In the genomic region with DNA sequence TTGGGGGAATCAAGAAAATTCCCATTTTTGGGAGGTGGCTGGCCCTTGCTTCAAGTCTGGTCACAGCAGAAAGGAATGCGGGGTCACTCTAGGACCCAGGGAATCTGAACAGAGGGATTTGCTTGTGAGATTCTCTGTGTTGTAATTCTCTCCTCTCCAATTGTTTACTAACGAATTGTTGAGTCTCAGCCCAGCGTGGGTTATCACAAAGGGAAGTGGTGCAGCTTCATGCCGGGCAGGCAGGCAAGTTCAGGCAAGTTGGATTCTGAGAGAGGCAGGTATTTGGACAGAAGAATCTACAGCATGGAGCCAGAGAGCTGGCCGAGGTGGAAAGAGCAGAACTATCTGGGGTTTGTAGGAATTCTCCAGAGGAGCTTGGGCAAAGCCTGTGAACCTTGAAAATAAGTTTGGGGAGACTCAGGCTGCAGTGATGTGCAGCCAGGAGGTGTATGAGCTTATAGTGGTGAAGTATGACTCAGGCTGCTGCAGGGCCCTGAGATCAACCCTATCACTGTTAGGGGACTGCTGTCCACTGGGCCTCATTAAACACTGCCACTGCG, we compare ENCODE assay signal across 18 mouse cellular contexts. TPM values are rescaled to one million over a fixed set of nuclear protein-coding genes. Genes with fewer than 3 reads are reported as not detected.
DNase-seq lines count a peak whose midpoint lies in the region; ATAC-seq and TF ChIP-seq lines count a peak whose summit lies in the region.
"Had no signal": no experiment of that assay in that cellular context is flagged by ENCODE, and none has a peak within 500 bp of the region (broad histone marks: within the 10 kb centered on the region; RNA-seq: fewer than 3 reads in every experiment).

No protein-coding gene starts in this region.

- ATAC-seq in midbrain, embryonic 15.5 days (replicated peaks), result no peak
- 0 out of 2 replicates have a peak, but pooled peaks have one; percentile 13 for ATAC-seq in stomach, postnatal 0 days (ENCODE audit: low FRiP score, low TSS enrichment)
- no peak for ATAC-seq in midbrain, postnatal 0 days (ENCODE audit: low FRiP score)
- ATAC-seq: forebrain, embryonic 15.5 days had no signal

- no peak overlapping the region for H3K4me2 ChIP-seq in midbrain, embryonic 15.5 days
- H3K4me2 ChIP-seq in stomach, postnatal 0 days (replicated peaks; ENCODE audit: low read depth), result no peak overlapping the region
- no peak overlapping the region for H3K4me2 ChIP-seq in midbrain, postnatal 0 days (ENCODE audit: low read depth, low read length, poor library complexity, severe bottlenecking)
- H3K4me2 ChIP-seq: forebrain, embryonic 15.5 days had no signal

- no peaks in the 10 kb centered on the region for H3K36me3 ChIP-seq in heart, embryonic 10.5 days
- H3K36me3 ChIP-seq in midbrain, embryonic 10.5 days, result no peaks in the 10 kb centered on the region
- H3K36me3 ChIP-seq in midbrain, embryonic 15.5 days (replicated peaks), result no peaks in the 10 kb centered on the region
- no peaks in the 10 kb centered on the region for H3K36me3 ChIP-seq in stomach, postnatal 0 days (ENCODE audit: control insufficient read depth, insufficient read depth, low read length)
- H3K36me3 ChIP-seq in midbrain, postnatal 0 days (ENCODE audit: insufficient read depth, low read length), result no peaks in the 10 kb centered on the region
- H3K36me3 ChIP-seq: forebrain, embryonic 15.5 days; hindbrain, embryonic 10.5 days had no signal

- no peaks in the 10 kb centered on the region for H3K27me3 ChIP-seq in heart, embryonic 10.5 days (ENCODE audit: insufficient read depth, poor library complexity, severe bottlenecking)
- H3K27me3 ChIP-seq in midbrain, embryonic 10.5 days (ENCODE audit: low read depth, poor library complexity, severe bottlenecking), result no peaks in the 10 kb centered on the region
- no peaks in the 10 kb centered on the region for H3K27me3 ChIP-seq in midbrain, embryonic 15.5 days (replicated peaks)
- H3K27me3 ChIP-seq in stomach, postnatal 0 days (ENCODE audit: control insufficient read depth, insufficient read depth, low read length), result no peaks in the 10 kb centered on the region
- no peaks in the 10 kb centered on the region for H3K27me3 ChIP-seq in midbrain, postnatal 0 days (ENCODE audit: insufficient read depth, low read length)
- H3K27me3 ChIP-seq: forebrain, embryonic 15.5 days had no signal

- WGBS in heart, embryonic 10.5 days, result 52% methylated on average over 6 of the region's 6 CpGs
- WGBS in midbrain, embryonic 10.5 days, result 46% methylated on average over 6 of the region's 6 CpGs
- 44% methylated on average over 6 of the region's 6 CpGs for WGBS in midbrain, embryonic 15.5 days
- WGBS in stomach, postnatal 0 days, result 39% methylated on average over 6 of the region's 6 CpGs
- 41% methylated on average over 6 of the region's 6 CpGs for WGBS in midbrain, postnatal 0 days

- no peaks in the 10 kb centered on the region for H3K9me3 ChIP-seq in heart, embryonic 10.5 days
- no peaks in the 10 kb centered on the region for H3K9me3 ChIP-seq in midbrain, embryonic 10.5 days (replicated peaks)
- no peaks in the 10 kb centered on the region for H3K9me3 ChIP-seq in midbrain, embryonic 15.5 days
- H3K9me3 ChIP-seq in stomach, postnatal 0 days (ENCODE audit: control insufficient read depth, low read length), result no peaks in the 10 kb centered on the region
- H3K9me3 ChIP-seq in midbrain, postnatal 0 days (ENCODE audit: low read length), result no peaks in the 10 kb centered on the region
- H3K9me3 ChIP-seq: forebrain, embryonic 15.5 days; hindbrain, embryonic 10.5 days had no signal

- 0 out of 2 replicates have a peak, but pooled peaks cover 7% of the 10 kb centered on the region for H3K4me1 ChIP-seq in heart, embryonic 10.5 days
- H3K4me1 ChIP-seq in midbrain, embryonic 10.5 days, result peaks cover 15% of the 10 kb centered on the region; the same call in 1 of the 2 replicates
- H3K4me1 ChIP-seq in midbrain, embryonic 15.5 days, result no peaks in the 10 kb centered on the region
- H3K4me1 ChIP-seq in stomach, postnatal 0 days (replicated peaks; ENCODE audit: control insufficient read depth, insufficient read depth), result no peaks in the 10 kb centered on the region; the same call in none of the 2 replicates
- no peaks in the 10 kb centered on the region for H3K4me1 ChIP-seq in midbrain, postnatal 0 days (ENCODE audit: insufficient read depth, low read length)

- H3K9ac ChIP-seq in midbrain, embryonic 15.5 days, result no peak overlapping the region
- no peak overlapping the region for H3K9ac ChIP-seq in stomach, postnatal 0 days (ENCODE audit: low read length)
- no peak overlapping the region for H3K9ac ChIP-seq in midbrain, postnatal 0 days (replicated peaks; ENCODE audit: low read length, poor library complexity, severe bottlenecking)
- H3K9ac ChIP-seq: forebrain, embryonic 15.5 days had no signal

- H3K4me3 ChIP-seq in heart, embryonic 10.5 days, result no peak overlapping the region
- H3K4me3 ChIP-seq in midbrain, embryonic 10.5 days, result no peak overlapping the region
- no peak overlapping the region for H3K4me3 ChIP-seq in midbrain, embryonic 15.5 days
- no peak overlapping the region for H3K4me3 ChIP-seq in stomach, postnatal 0 days (ENCODE audit: low read depth, low read length)
- H3K4me3 ChIP-seq in midbrain, postnatal 0 days (ENCODE audit: low read depth, low read length), result no peak overlapping the region
- H3K4me3 ChIP-seq: forebrain, embryonic 15.5 days; hindbrain, embryonic 10.5 days had no signal

- no peak for TF ChIP-seq CTCF in stomach, postnatal 0 days (IDR thresholded peaks at IDR 0.05; ENCODE audit: low read depth)
- TF ChIP-seq CTCF in midbrain, postnatal 0 days (IDR thresholded peaks at IDR 0.05), result no peak

- peak; percentile 88 for DNase-seq in heart, adult 11 months
- DNase-seq in heart, embryonic 10.5 days (ENCODE audit: low spot score), result no peak
- DNase-seq in midbrain, embryonic 10.5 days (ENCODE audit: low spot score), result no peak
- DNase-seq in fat pad, adult 2 months (ENCODE audit: extremely low read depth, low read depth, low spot score), result peak; percentile 80
- DNase-seq in stomach, postnatal 0 days (ENCODE audit: low spot score), result no peak
- DNase-seq in layer of hippocampus, postnatal 36 days, result no peak
- DNase-seq in midbrain, postnatal 0 days (ENCODE audit: low spot score), result no peak
- DNase-seq: cerebellum, adult 9-10 months; embryo, embryonic 11 days; gastrocnemius, postnatal 25 days; kidney, adult 18-20 months; kidney, postnatal 4 days; liver; right cerebral cortex, postnatal 14 days; thymus, postnatal 4 days had no signal

- H3K27ac ChIP-seq in heart, embryonic 10.5 days, result no peak overlapping the region
- 0 out of 2 replicates have a peak overlapping the region, but pooled peaks have one; percentile 28 for H3K27ac ChIP-seq in midbrain, embryonic 10.5 days (replicated peaks)
- no peak overlapping the region for H3K27ac ChIP-seq in midbrain, embryonic 15.5 days
- peak overlapping the region; percentile 74 for H3K27ac ChIP-seq in stomach, postnatal 0 days (replicated peaks)
- no peak overlapping the region for H3K27ac ChIP-seq in midbrain, postnatal 0 days (ENCODE audit: low read depth, low read length)
- H3K27ac ChIP-seq: forebrain, embryonic 15.5 days; hindbrain, embryonic 10.5 days had no signal

- no peak for TF ChIP-seq EP300 in stomach, postnatal 0 days (optimal IDR thresholded peaks at IDR 0.05)

RNA-seq across cellular contexts. Expression of gene Adm, which starts 43.7 kb away (rescaled TPM):
- polyA plus RNA-seq in heart, embryonic 10.5 days (2016; fragmentation: Nextera tagmentation; extraction: Ambion mirVana), result 9.3 and 13.1 TPM in 2 replicates
- 5.8 and 7.1 TPM in 2 replicates for polyA plus RNA-seq in midbrain, embryonic 10.5 days (2016; fragmentation: Nextera tagmentation; extraction: Ambion mirVana)
- polyA plus RNA-seq in midbrain, embryonic 15.5 days (2015; fragmentation: Nextera tagmentation; extraction: Ambion mirVana), result 4.3 and 4.8 TPM in 2 replicates
- polyA plus RNA-seq in stomach, postnatal 0 days (2015; fragmentation: Nextera tagmentation; extraction: Ambion mirVana), result 4.3 and 4.6 TPM in 2 replicates
- total RNA-seq in layer of hippocampus, postnatal 36 days (2021), result 1 to 10 TPM; 1.8 to 2.4 TPM
- total RNA-seq in midbrain, postnatal 0 days (2014; rRNA removed), result 0.82 and 1.2 TPM in 2 replicates
- polyA plus RNA-seq in midbrain, postnatal 0 days (2015; fragmentation: Nextera tagmentation; extraction: Ambion mirVana), result 2.5 and 2.6 TPM in 2 replicates

RNA-seq across cellular contexts. Expression of gene Sbf2, which starts 56.5 kb away (rescaled TPM):
- polyA plus RNA-seq in heart, embryonic 10.5 days (2016; fragmentation: Nextera tagmentation; extraction: Ambion mirVana), result 28.6 and 33.4 TPM in 2 replicates
- polyA plus RNA-seq in midbrain, embryonic 10.5 days (2016; fragmentation: Nextera tagmentation; extraction: Ambion mirVana), result 29.8 and 36.7 TPM in 2 replicates
- 63.9 and 69.6 TPM in 2 replicates for polyA plus RNA-seq in midbrain, embryonic 15.5 days (2015; fragmentation: Nextera tagmentation; extraction: Ambion mirVana)
- polyA plus RNA-seq in stomach, postnatal 0 days (2015; fragmentation: Nextera tagmentation; extraction: Ambion mirVana), result 14.8 and 14.9 TPM in 2 replicates
- total RNA-seq in layer of hippocampus, postnatal 36 days (2021), result 10 to 100 TPM; 71.2 to 91.3 TPM
- 80.1 and 114 TPM in 2 replicates for total RNA-seq in midbrain, postnatal 0 days (2014; rRNA removed)
- polyA plus RNA-seq in midbrain, postnatal 0 days (2015; fragmentation: Nextera tagmentation; extraction: Ambion mirVana), result 31.5 and 41.0 TPM in 2 replicates

Comparison
In these comparisons a context has a peak if more than half of its experiments do, and no peak if none do; other contexts are left out.
1. DNase-seq: peak in heart, adult 11 months (single experiment) and fat pad, adult 2 months (single experiment); none in heart, embryonic 10.5 days (single experiment), midbrain, embryonic 10.5 days (single experiment), stomach, postnatal 0 days (single experiment), layer of hippocampus, postnatal 36 days (0 of 2) and midbrain, postnatal 0 days (single experiment).
2. H3K27ac ChIP-seq: peak in midbrain, embryonic 10.5 days (single experiment) and stomach, postnatal 0 days (single experiment); none in heart, embryonic 10.5 days (single experiment), midbrain, embryonic 15.5 days (single experiment) and midbrain, postnatal 0 days (single experiment).